Mouse (Mus musculus): ENCODE measurements at regions not wholly inside any gene's neighbourhood (a gene's known extent, or its start where the extent isn't known, plus 50 kb on each side); places are given as distances from the start of the nearest gene placed in this dataset.

GRCm38 (mm10) chr3:38806036-38806435 is 80.7 kb upstream of the Fat4 start:
- no peaks in the 10 kb centered on the region for H3K27me3 ChIP-seq (ENCODE audit: control insufficient read depth, insufficient read depth, low read length)
- no peak for ATAC-seq (ENCODE audit: insufficient read depth, low read depth)
- no peaks in the 10 kb centered on the region for H3K4me1 ChIP-seq (ENCODE audit: control insufficient read depth, insufficient read depth)
- no peak overlapping the region for H3K4me2 ChIP-seq (ENCODE audit: low read depth, low read length)
- H3K9me3 ChIP-seq (replicated peaks; ENCODE audit: control insufficient read depth, low read length): no peaks in the 10 kb centered on the region
- H3K4me3 ChIP-seq (ENCODE audit: low read depth, low read length): no peak overlapping the region
- TF ChIP-seq CTCF (IDR thresholded peaks at IDR 0.05; ENCODE audit: low read depth) (no peak), EP300 (IDR thresholded peaks at IDR 0.05; ENCODE audit: low read depth) (no peak)
- H3K36me3 ChIP-seq (replicated peaks; ENCODE audit: control insufficient read depth, insufficient read depth, low read length): no peaks in the 10 kb centered on the region
- H3K9ac ChIP-seq (replicated peaks; ENCODE audit: low read depth, low read length): no peak overlapping the region
- DNase-seq (ENCODE audit: low spot score): no peak
- WGBS: 84% methylated on average over 5 of the region's 5 CpGs
- H3K27ac ChIP-seq (ENCODE audit: low read depth): no peak overlapping the region

- Histone ChIP-seq H3K4me1 (ENCODE audit: control insufficient read depth, insufficient read depth) (no peaks in the 10 kb centered on the region), H3K9me3 (replicated peaks; ENCODE audit: control insufficient read depth, low read length) (no peaks in the 10 kb centered on the region), H3K36me3 (replicated peaks; ENCODE audit: control insufficient read depth, insufficient read depth, low read length) (no peaks in the 10 kb centered on the region), H3K27ac (ENCODE audit: low read depth) (no peak overlapping the region), H3K27me3 (ENCODE audit: control insufficient read depth, insufficient read depth, low read length) (no peaks in the 10 kb centered on the region), H3K4me3 (ENCODE audit: low read depth, low read length) (no peak overlapping the region), H3K4me2 (ENCODE audit: low read depth, low read length) (no peak overlapping the region), H3K9ac (replicated peaks; ENCODE audit: low read depth, low read length) (no peak overlapping the region)
- WGBS: 81% methylated on average over 11 of the region's 11 CpGs
- TF ChIP-seq EP300 (IDR thresholded peaks at IDR 0.05; ENCODE audit: low read depth) (no peak), CTCF (IDR thresholded peaks at IDR 0.05; ENCODE audit: low read depth) (no peak)
- no peak for ATAC-seq (ENCODE audit: insufficient read depth, low read depth)
- DNase-seq (ENCODE audit: low spot score): no peak
These were observed 91.0 kb upstream of the Fat4 start for GRCm38 (mm10) chr3:38795646-38796301.

- no peaks in the 10 kb centered on the region for H3K27me3 ChIP-seq (ENCODE audit: control insufficient read depth, insufficient read depth, low read length)
- H3K27ac ChIP-seq (ENCODE audit: low read depth): no peak overlapping the region
- no peaks in the 10 kb centered on the region for H3K4me1 ChIP-seq (ENCODE audit: control insufficient read depth, insufficient read depth)
- no peak for DNase-seq (ENCODE audit: low spot score)
- H3K9me3 ChIP-seq (replicated peaks; ENCODE audit: control insufficient read depth, low read length): no peaks in the 10 kb centered on the region
- H3K9ac ChIP-seq (replicated peaks; ENCODE audit: low read depth, low read length): no peak overlapping the region
- no peaks in the 10 kb centered on the region for H3K36me3 ChIP-seq (replicated peaks; ENCODE audit: control insufficient read depth, insufficient read depth, low read length)
- TF ChIP-seq CTCF (IDR thresholded peaks at IDR 0.05; ENCODE audit: low read depth) (no peak), EP300 (IDR thresholded peaks at IDR 0.05; ENCODE audit: low read depth) (no peak)
- 65% methylated on average over 3 of the region's 3 CpGs for WGBS
- no peak overlapping the region for H3K4me3 ChIP-seq (ENCODE audit: low read depth, low read length)
- ATAC-seq (ENCODE audit: insufficient read depth, low read depth): no peak
- no peak overlapping the region for H3K4me2 ChIP-seq (ENCODE audit: low read depth, low read length)
These were observed 93.5 kb upstream of the Fat4 start for GRCm38 (mm10) chr3:38793221-38793620.

- H3K36me3 ChIP-seq (replicated peaks; ENCODE audit: control insufficient read depth, insufficient read depth, low read length): no peaks in the 10 kb centered on the region
- WGBS: 68% methylated on average over 2 of the region's 2 CpGs
- no peaks in the 10 kb centered on the region for H3K9me3 ChIP-seq (replicated peaks; ENCODE audit: control insufficient read depth, low read length)
- TF ChIP-seq CTCF (IDR thresholded peaks at IDR 0.05; ENCODE audit: low read depth): no peak
- TF ChIP-seq EP300 (IDR thresholded peaks at IDR 0.05; ENCODE audit: low read depth): no peak
- ATAC-seq (ENCODE audit: insufficient read depth, low read depth) (no peak), DNase-seq (ENCODE audit: low spot score) (no peak)
- no peaks in the 10 kb centered on the region for H3K4me1 ChIP-seq (ENCODE audit: control insufficient read depth, insufficient read depth)
- no peaks in the 10 kb centered on the region for H3K27me3 ChIP-seq (ENCODE audit: control insufficient read depth, insufficient read depth, low read length)
- H3K4me3 ChIP-seq (ENCODE audit: low read depth, low read length): no peak overlapping the region
- no peak overlapping the region for H3K9ac ChIP-seq (replicated peaks; ENCODE audit: low read depth, low read length)
- no peak overlapping the region for H3K27ac ChIP-seq (ENCODE audit: low read depth)
- no peak overlapping the region for H3K4me2 ChIP-seq (ENCODE audit: low read depth, low read length)
These were observed 98.0 kb upstream of the Fat4 start for GRCm38 (mm10) chr3:38788751-38789150.

GRCm38 (mm10) chr3:38783711-38784110 is 103.0 kb upstream of the Fat4 start:
- Histone ChIP-seq H3K4me3 (ENCODE audit: low read depth, low read length) (no peak overlapping the region), H3K4me2 (ENCODE audit: low read depth, low read length) (no peak overlapping the region), H3K9me3 (replicated peaks; ENCODE audit: control insufficient read depth, low read length) (no peaks in the 10 kb centered on the region), H3K36me3 (replicated peaks; ENCODE audit: control insufficient read depth, insufficient read depth, low read length) (no peaks in the 10 kb centered on the region), H3K27ac (ENCODE audit: low read depth) (no peak overlapping the region), H3K9ac (replicated peaks; ENCODE audit: low read depth, low read length) (no peak overlapping the region), H3K27me3 (ENCODE audit: control insufficient read depth, insufficient read depth, low read length) (no peaks in the 10 kb centered on the region), H3K4me1 (ENCODE audit: control insufficient read depth, insufficient read depth) (no peaks in the 10 kb centered on the region)
- no peak for DNase-seq (ENCODE audit: low spot score)
- no peak for TF ChIP-seq EP300 (IDR thresholded peaks at IDR 0.05; ENCODE audit: low read depth)
- TF ChIP-seq CTCF (IDR thresholded peaks at IDR 0.05; ENCODE audit: low read depth): no peak
- ATAC-seq (ENCODE audit: insufficient read depth, low read depth): no peak
- WGBS: 77% methylated on average over 6 of the region's 6 CpGs

GRCm38 (mm10) chr3:38783051-38783450 is 103.7 kb upstream of the Fat4 start:
- DNase-seq (ENCODE audit: low spot score) (no peak), ATAC-seq (ENCODE audit: insufficient read depth, low read depth) (no peak)
- H3K9ac ChIP-seq (replicated peaks; ENCODE audit: low read depth, low read length): no peak overlapping the region
- TF ChIP-seq EP300 (IDR thresholded peaks at IDR 0.05; ENCODE audit: low read depth) (no peak), CTCF (IDR thresholded peaks at IDR 0.05; ENCODE audit: low read depth) (no peak)
- H3K36me3 ChIP-seq (replicated peaks; ENCODE audit: control insufficient read depth, insufficient read depth, low read length): no peaks in the 10 kb centered on the region
- WGBS: 62% methylated on average over 3 of the region's 3 CpGs
- H3K9me3 ChIP-seq (replicated peaks; ENCODE audit: control insufficient read depth, low read length): no peaks in the 10 kb centered on the region
- H3K4me3 ChIP-seq (ENCODE audit: low read depth, low read length): no peak overlapping the region
- no peaks in the 10 kb centered on the region for H3K4me1 ChIP-seq (ENCODE audit: control insufficient read depth, insufficient read depth)
- no peak overlapping the region for H3K4me2 ChIP-seq (ENCODE audit: low read depth, low read length)
- no peak overlapping the region for H3K27ac ChIP-seq (ENCODE audit: low read depth)
- no peaks in the 10 kb centered on the region for H3K27me3 ChIP-seq (ENCODE audit: control insufficient read depth, insufficient read depth, low read length)
